In the genomic region with DNA sequence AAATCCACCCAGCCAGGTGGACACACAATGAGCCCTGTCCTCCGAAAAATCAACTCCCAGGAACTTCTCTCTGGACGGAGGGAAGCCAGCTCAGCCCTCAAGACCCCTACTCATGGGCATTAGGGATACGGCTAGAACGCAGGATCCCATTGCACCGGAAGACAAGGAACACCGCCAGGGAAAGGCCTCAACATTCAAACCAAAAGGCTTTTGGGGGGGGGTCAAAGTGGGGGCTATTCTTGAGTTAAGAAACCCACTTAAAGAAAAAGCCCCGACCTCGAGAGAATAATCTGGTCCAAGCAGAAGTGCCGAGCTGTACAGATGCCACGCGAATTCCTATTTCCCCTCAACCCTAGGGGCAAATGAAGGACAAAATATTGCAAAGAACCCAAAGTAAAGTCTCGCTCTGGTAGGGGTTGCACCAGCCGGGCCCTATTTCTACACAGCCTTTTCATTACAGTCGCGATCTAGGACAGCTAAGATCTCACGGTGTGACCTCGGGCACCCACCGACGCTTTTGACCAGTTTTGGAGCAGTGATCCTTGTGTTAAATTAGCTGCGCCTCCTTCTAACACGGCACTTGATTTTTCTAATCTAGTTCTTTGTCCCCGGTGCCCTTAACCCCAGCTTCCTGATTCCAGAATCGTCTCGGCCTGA, we compare ENCODE assay signal across 10 mouse cellular contexts. TPM values are rescaled to one million over a fixed set of nuclear protein-coding genes. Genes with fewer than 3 reads are reported as not detected.
DNase-seq lines count a peak whose midpoint lies in the region; ATAC-seq lines count a peak whose summit lies in the region.
"Had no signal": no experiment of that assay in that cellular context is flagged by ENCODE, and none has a peak within 500 bp of the region (broad histone marks: within the 10 kb centered on the region; RNA-seq: fewer than 3 reads in every experiment).

No protein-coding gene starts in this region.

- peaks cover 89% of the 10 kb centered on the region for H3K27me3 ChIP-seq in heart, embryonic 11.5 days (ENCODE audit: control insufficient read depth, insufficient read depth, low read length)
- peaks cover 100% of the 10 kb centered on the region for H3K27me3 ChIP-seq in embryonic facial prominence, embryonic 10.5 days (replicated peaks; ENCODE audit: low read depth, poor library complexity, severe bottlenecking)
- H3K27me3 ChIP-seq in hindbrain, embryonic 13.5 days: peaks cover 90% of the 10 kb centered on the region
- peaks cover 90% of the 10 kb centered on the region for H3K27me3 ChIP-seq in midbrain, embryonic 13.5 days

- peak overlapping the region; percentile 50 for H3K4me3 ChIP-seq in heart, embryonic 11.5 days (ENCODE audit: low read depth, low read length)
- peak overlapping the region; percentile 66 for H3K4me3 ChIP-seq in embryonic facial prominence, embryonic 10.5 days
- H3K4me3 ChIP-seq in hindbrain, embryonic 13.5 days: peak overlapping the region; percentile 54
- H3K4me3 ChIP-seq in midbrain, embryonic 13.5 days (replicated peaks): peak overlapping the region; percentile 48

- 8% methylated on average over 24 of the region's 24 CpGs for WGBS in heart, embryonic 11.5 days (ENCODE audit: insufficient replicate concordance)
- 4% methylated on average over 24 of the region's 24 CpGs for WGBS in embryonic facial prominence, embryonic 10.5 days
- 8% methylated on average over 24 of the region's 24 CpGs for WGBS in hindbrain, embryonic 13.5 days
- WGBS in midbrain, embryonic 13.5 days: 5% methylated on average over 24 of the region's 24 CpGs

- H3K9me3 ChIP-seq in heart, embryonic 11.5 days (replicated peaks; ENCODE audit: control insufficient read depth, low read length): no peaks in the 10 kb centered on the region
- H3K9me3 ChIP-seq in embryonic facial prominence, embryonic 10.5 days: no peaks in the 10 kb centered on the region
- H3K9me3 ChIP-seq in hindbrain, embryonic 13.5 days: no peaks in the 10 kb centered on the region
- no peaks in the 10 kb centered on the region for H3K9me3 ChIP-seq in midbrain, embryonic 13.5 days

- peak overlapping the region; percentile 88 for H3K4me2 ChIP-seq in heart, embryonic 11.5 days
- H3K4me2 ChIP-seq in hindbrain, embryonic 13.5 days: peak overlapping the region; percentile 92
- H3K4me2 ChIP-seq in midbrain, embryonic 13.5 days (replicated peaks): peak overlapping the region; percentile 94

- peak overlapping the region; percentile 29; the same call in 1 of the 2 replicates for H3K9ac ChIP-seq in heart, embryonic 11.5 days (ENCODE audit: low read depth, low read length)
- peak overlapping the region; percentile 76 for H3K9ac ChIP-seq in hindbrain, embryonic 13.5 days
- peak overlapping the region; percentile 71; the same call in 1 of the 2 replicates for H3K9ac ChIP-seq in midbrain, embryonic 13.5 days (replicated peaks)

- no peaks in the 10 kb centered on the region for H3K36me3 ChIP-seq in heart, embryonic 11.5 days (ENCODE audit: control insufficient read depth, insufficient read depth, low read length)
- no peaks in the 10 kb centered on the region for H3K36me3 ChIP-seq in embryonic facial prominence, embryonic 10.5 days (replicated peaks)
- no peaks in the 10 kb centered on the region for H3K36me3 ChIP-seq in hindbrain, embryonic 13.5 days
- no peaks in the 10 kb centered on the region for H3K36me3 ChIP-seq in midbrain, embryonic 13.5 days

- intact Hi-C loops in heart, postnatal 25 days (cut with DNase I): no loop called here

- H3K4me1 ChIP-seq in heart, embryonic 11.5 days (ENCODE audit: control insufficient read depth, insufficient read depth, low read length): peaks cover 7% of the 10 kb centered on the region; the same call in 1 of the 2 replicates
- peaks cover 24% of the 10 kb centered on the region for H3K4me1 ChIP-seq in embryonic facial prominence, embryonic 10.5 days
- peaks cover 29% of the 10 kb centered on the region for H3K4me1 ChIP-seq in hindbrain, embryonic 13.5 days (replicated peaks)
- H3K4me1 ChIP-seq in midbrain, embryonic 13.5 days (replicated peaks): peaks cover 26% of the 10 kb centered on the region

- H3K27ac ChIP-seq in heart, embryonic 11.5 days (ENCODE audit: low read depth, low read length): no peak overlapping the region; the same call in 1 of the 2 replicates
- H3K27ac ChIP-seq in embryonic facial prominence, embryonic 10.5 days (replicated peaks): peak overlapping the region; percentile 25
- 0 out of 2 replicates have a peak overlapping the region, but pooled peaks have one; percentile 40 for H3K27ac ChIP-seq in hindbrain, embryonic 13.5 days
- peak overlapping the region; percentile 48 for H3K27ac ChIP-seq in midbrain, embryonic 13.5 days
- H3K27ac ChIP-seq: left cerebral cortex, adult 2 months had no signal

- no peak for DNase-seq in heart, postnatal 25 days (ENCODE audit: low spot score)
- DNase-seq in embryonic facial prominence, embryonic 10.5 days (ENCODE audit: low spot score): no peak
- DNase-seq in left cerebral cortex, adult 11 months (ENCODE audit: low spot score): no peak
- DNase-seq in thymus, postnatal 14 days: no peak
- no peak for DNase-seq in cerebellum, adult 8-10 months
- DNase-seq: adrenal gland, postnatal 25 days had no signal

- ATAC-seq in heart, embryonic 11.5 days (replicated peaks; ENCODE audit: insufficient number of reproducible peaks, low FRiP score, low TSS enrichment): no peak
- ATAC-seq in hindbrain, embryonic 13.5 days (ENCODE audit: low FRiP score): peak; percentile 25; the same call in 1 of the 2 replicates
- no peak for ATAC-seq in midbrain, embryonic 13.5 days

RNA-seq across cellular contexts. Expression of gene Ntn1, which starts 1.6 kb away (rescaled TPM):
- polyA plus RNA-seq in heart, embryonic 11.5 days (2014; fragmentation: Nextera tagmentation; extraction: Ambion mirVana): 6.1 and 6.8 TPM in 2 replicates
- 10 to 100 TPM; 53.0 to 54.8 TPM for total RNA-seq in heart, postnatal 25 days (2021)
- 7.4 and 8.2 TPM in 2 replicates for polyA plus RNA-seq in embryonic facial prominence, embryonic 10.5 days (2016; fragmentation: Nextera tagmentation; extraction: Ambion mirVana)
- 22.3 and 26.4 TPM in 2 replicates for polyA plus RNA-seq in hindbrain, embryonic 13.5 days (2015; fragmentation: Nextera tagmentation; extraction: Ambion mirVana)
- polyA plus RNA-seq in midbrain, embryonic 13.5 days (2015; fragmentation: Nextera tagmentation; extraction: Ambion mirVana): 17.3 and 31.0 TPM in 2 replicates

RNA-seq across cellular contexts. Expression of gene Pik3r5, which starts 32.9 kb away (rescaled TPM):
- polyA plus RNA-seq in heart, embryonic 11.5 days (2014; fragmentation: Nextera tagmentation; extraction: Ambion mirVana): 0.19 and 0.25 TPM in 2 replicates
- total RNA-seq in heart, postnatal 25 days (2021): 1 to 10 TPM in 1 of 2 experiments, under 1 TPM in 1; 0.70 to 1.1 TPM
- polyA plus RNA-seq in embryonic facial prominence, embryonic 10.5 days (2016; fragmentation: Nextera tagmentation; extraction: Ambion mirVana): 0.69 and 1.3 TPM in 2 replicates
- 0.62 and 0.97 TPM in 2 replicates for polyA plus RNA-seq in hindbrain, embryonic 13.5 days (2015; fragmentation: Nextera tagmentation; extraction: Ambion mirVana)
- polyA plus RNA-seq in midbrain, embryonic 13.5 days (2015; fragmentation: Nextera tagmentation; extraction: Ambion mirVana): 0.24 and 0.50 TPM in 2 replicates
